Mouse (Mus musculus) limb, embryonic 15.5 days (tissue): ENCODE results near the gene Bcl9. TPM values are rescaled to one million over a fixed set of nuclear protein-coding genes. Genes with fewer than 3 reads are reported as not detected.

Experiments used
- ATAC-seq: fragments of 200-750 bp; cut with Nextera tagmentation; 2 replicates; pipeline ENCODE4 v1.8.0; 2017; ENCODE audit warnings: low read depth, moderate TSS enrichment; ENCODE audit not compliant: insufficient number of reproducible peaks, low FRiP score, low TSS enrichment
- H3K27ac ChIP-seq: fragments of 300-500 bp; sonication (generic); 2 replicates; pipeline ENCODE4 v1.5.1; 2015; ENCODE audit warnings: moderate library complexity, mild to moderate bottlenecking, inconsistent platforms
- H3K27me3 ChIP-seq: fragments of 300-500 bp; sonication (generic); 2 replicates; pipeline ENCODE4 v1.6.1; 2015; ENCODE audit warnings: inconsistent platforms
- H3K36me3 ChIP-seq: fragments of 300-500 bp; sonication (generic); 2 replicates; pipeline ENCODE4 v1.6.1; 2015; ENCODE audit warnings: inconsistent platforms
- H3K4me1 ChIP-seq: fragments of 300-500 bp; sonication (generic); 2 replicates; pipeline ENCODE4 v1.6.1; 2015; ENCODE audit warnings: inconsistent platforms
- H3K4me2 ChIP-seq: fragments of 300-500 bp; sonication (generic); 2 replicates; pipeline ENCODE4 v1.6.1; 2015; ENCODE audit warnings: mild to moderate bottlenecking, inconsistent platforms
- H3K4me3 ChIP-seq: fragments of 300-500 bp; sonication (generic); 2 replicates; pipeline ENCODE4 v1.5.1; 2015; ENCODE audit warnings: mild to moderate bottlenecking, inconsistent platforms
- H3K9ac ChIP-seq: fragments of 300-500 bp; sonication (generic); 2 replicates; pipeline ENCODE4 v1.6.1; 2015; ENCODE audit warnings: inconsistent platforms
- H3K9me3 ChIP-seq: fragments of 300-500 bp; sonication (generic); 2 replicates; pipeline ENCODE4 v1.6.1; 2016; ENCODE audit warnings: inconsistent platforms
- WGBS: fragments of 180-500 bp; shearing (Covaris S2); methylation state at CpG from one replicate; pipeline ENCODE4 v1.1.7; 2015; 5-methylcytosine and 5-hydroxymethylcytosine counted together
- polyA plus RNA-seq: library from polyadenylated mRNA; unstranded; fragments of >200 nt; fragmentation: Nextera tagmentation; extraction: Ambion mirVana; gene quantifications from 2 replicates; pipeline ENCODE4 v1.2.1, GENCODE M21; 2015

Bcl9 gene
- polyA plus RNA-seq, 1 experiment from 2014 or later = 54.1 TPM

DNA sequence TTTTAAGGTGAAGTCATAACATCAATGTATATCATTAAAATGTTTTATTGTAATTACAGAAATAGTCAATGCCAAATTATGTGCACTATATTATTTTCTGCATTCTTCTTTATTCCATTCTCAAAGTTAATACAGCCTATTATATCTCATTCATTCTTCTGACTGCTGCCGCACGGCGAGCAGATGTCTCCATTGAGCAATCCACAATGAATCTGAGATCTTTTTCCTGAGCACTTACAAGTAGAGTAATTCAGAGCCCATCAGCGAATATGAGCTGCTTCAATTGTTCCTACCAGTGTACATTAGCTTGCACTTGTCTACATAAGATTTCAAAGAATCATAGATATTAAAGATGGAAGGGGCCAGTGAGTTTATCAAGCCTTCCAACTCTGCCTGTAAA, 12.8 kb downstream of the Bcl9 start:
- Histone ChIP-seq H3K9me3 (0 out of 2 replicates have a peak, but pooled peaks cover 4% of the 10 kb centered on the region), H3K36me3 (peaks cover 9% of the 10 kb centered on the region; the same call in 1 of the 2 replicates), H3K27ac (no peak overlapping the region), H3K27me3 (no peaks in the 10 kb centered on the region), H3K4me2 (no peak overlapping the region), H3K4me3 (no peak overlapping the region), H3K9ac (no peak overlapping the region), H3K4me1 (0 out of 2 replicates have a peak, but pooled peaks cover 4% of the 10 kb centered on the region)
- 94% methylated on average over 4 of the region's 4 CpGs for WGBS
- no peak for ATAC-seq

DNA sequence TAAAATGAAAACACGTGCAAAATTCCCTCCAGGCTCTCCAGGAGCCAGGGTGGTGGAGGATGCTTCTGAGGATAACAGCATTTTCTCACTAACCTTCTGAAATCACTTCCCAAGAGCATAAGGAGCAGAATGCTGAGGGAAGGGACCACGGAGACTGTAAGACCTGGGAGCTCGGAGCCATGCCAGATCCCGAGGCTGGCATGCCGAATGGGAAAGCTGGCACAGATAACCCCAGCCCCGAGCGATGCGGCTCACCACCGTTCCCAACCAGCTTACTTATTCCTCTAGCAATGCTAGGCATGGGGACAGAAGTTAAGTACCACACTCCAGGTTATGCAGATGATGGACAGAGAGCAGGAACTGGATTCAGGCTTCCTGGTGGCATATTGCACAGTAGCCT, 13.7 kb downstream of the Bcl9 start:
- 0 out of 2 replicates have a peak, but pooled peaks cover 4% of the 10 kb centered on the region for H3K4me1 ChIP-seq
- no peak overlapping the region for H3K9ac ChIP-seq
- 87% methylated on average over 9 of the region's 9 CpGs for WGBS
- H3K4me3 ChIP-seq = no peak overlapping the region
- no peak overlapping the region for H3K4me2 ChIP-seq
- 0 out of 2 replicates have a peak, but pooled peaks cover 4% of the 10 kb centered on the region for H3K9me3 ChIP-seq
- no peaks in the 10 kb centered on the region for H3K27me3 ChIP-seq
- no peak for ATAC-seq
- no peak overlapping the region for H3K27ac ChIP-seq
- H3K36me3 ChIP-seq = peaks cover 9% of the 10 kb centered on the region; the same call in 1 of the 2 replicates

DNA sequence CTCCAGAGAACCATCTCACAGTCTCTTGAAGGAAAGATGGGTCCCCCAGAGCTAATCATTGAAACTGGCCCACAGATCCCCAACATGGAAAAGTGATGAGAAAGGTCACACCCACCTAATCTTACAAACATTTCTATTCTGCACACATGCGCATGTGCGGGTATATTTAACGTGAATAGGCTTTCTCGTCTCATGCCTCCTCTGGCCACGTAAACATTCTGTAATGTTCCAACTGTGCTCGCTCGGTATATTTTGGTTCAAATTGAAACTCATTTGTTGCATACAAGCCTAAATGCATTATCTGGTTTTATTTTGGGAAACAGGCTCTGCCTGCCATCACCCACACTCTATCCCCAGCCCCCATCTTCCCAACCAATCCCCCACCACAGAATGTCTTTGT, 16.3 kb downstream of the Bcl9 start:
- 0 out of 2 replicates have a peak, but pooled peaks cover 4% of the 10 kb centered on the region for H3K4me1 ChIP-seq
- H3K4me2 ChIP-seq = no peak overlapping the region
- H3K36me3 ChIP-seq = peaks cover 9% of the 10 kb centered on the region; the same call in 1 of the 2 replicates
- WGBS = 74% methylated on average over 7 of the region's 7 CpGs
- H3K9me3 ChIP-seq = 0 out of 2 replicates have a peak, but pooled peaks cover 4% of the 10 kb centered on the region
- H3K4me3 ChIP-seq = no peak overlapping the region
- H3K9ac ChIP-seq = no peak overlapping the region
- ATAC-seq = no peak
- H3K27me3 ChIP-seq = no peaks in the 10 kb centered on the region
- H3K27ac ChIP-seq = no peak overlapping the region

DNA sequence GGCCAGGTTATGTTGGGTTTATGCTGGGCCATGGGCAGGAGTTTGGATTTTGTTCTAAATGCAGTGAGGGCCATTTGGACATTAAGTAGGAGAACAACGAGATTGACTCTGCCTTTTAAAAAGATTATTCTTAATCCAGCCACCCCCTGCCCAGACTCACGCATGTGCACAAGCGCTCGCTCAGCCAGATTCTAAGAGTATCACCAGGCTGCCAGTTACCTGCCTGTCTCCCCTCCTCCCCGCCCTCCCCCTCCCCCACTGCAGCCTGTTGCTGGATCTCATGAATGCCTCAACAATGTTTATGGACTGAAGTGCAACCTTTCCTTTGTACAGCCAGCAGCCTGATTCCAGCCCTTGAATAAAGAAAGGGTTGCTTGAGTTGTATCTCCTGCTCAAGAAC, 22.0 kb downstream of the Bcl9 start:
- no peaks in the 10 kb centered on the region for H3K9me3 ChIP-seq
- H3K4me3 ChIP-seq = no peak overlapping the region
- no peak overlapping the region for H3K4me2 ChIP-seq
- H3K27ac ChIP-seq = no peak overlapping the region
- H3K9ac ChIP-seq = no peak overlapping the region
- no peaks in the 10 kb centered on the region for H3K36me3 ChIP-seq
- no peak for ATAC-seq
- no peaks in the 10 kb centered on the region for H3K27me3 ChIP-seq
- H3K4me1 ChIP-seq = 0 out of 2 replicates have a peak, but pooled peaks cover 4% of the 10 kb centered on the region
- 78% methylated on average over 5 of the region's 5 CpGs for WGBS

DNA sequence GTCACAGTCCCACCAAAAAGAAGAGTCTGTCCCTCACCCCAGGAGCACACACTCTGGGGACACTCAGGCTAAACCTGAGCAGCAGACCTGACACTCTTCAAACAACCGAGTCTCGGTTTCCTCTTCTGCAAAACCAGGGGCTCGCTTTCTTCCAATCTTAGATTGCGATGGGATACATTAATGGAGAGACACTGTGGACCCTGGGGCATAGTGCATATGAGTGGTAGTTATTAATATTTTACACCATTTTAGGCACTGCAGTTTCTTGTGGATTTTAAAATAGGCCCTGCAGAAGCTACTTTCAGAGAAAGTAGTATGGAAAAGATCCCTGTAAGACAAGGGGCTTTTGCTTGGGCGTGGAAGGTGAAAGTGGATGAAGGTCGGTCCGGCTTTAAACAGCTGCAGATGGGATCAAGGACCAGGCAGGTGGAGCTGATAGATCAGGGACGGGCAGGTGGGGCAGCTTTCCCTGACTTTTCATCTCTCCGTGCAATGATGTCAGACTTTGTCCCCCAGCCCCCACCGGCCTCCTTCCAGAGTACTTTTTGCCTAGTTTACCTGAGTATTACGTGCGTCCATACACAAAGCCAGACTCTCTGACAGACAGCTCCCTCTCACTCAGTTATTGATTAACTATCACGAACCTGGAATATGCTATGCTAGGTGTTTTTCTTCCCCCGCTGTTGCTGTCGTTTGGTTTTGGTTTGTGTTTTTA, 23.0 kb downstream of the Bcl9 start:
- no peaks in the 10 kb centered on the region for H3K27me3 ChIP-seq
- no peak overlapping the region for H3K27ac ChIP-seq
- H3K4me1 ChIP-seq = no peaks in the 10 kb centered on the region
- H3K4me3 ChIP-seq = no peak overlapping the region
- no peaks in the 10 kb centered on the region for H3K36me3 ChIP-seq
- no peaks in the 10 kb centered on the region for H3K9me3 ChIP-seq
- H3K4me2 ChIP-seq = no peak overlapping the region
- 88% methylated on average over 15 of the region's 15 CpGs for WGBS
- H3K9ac ChIP-seq = no peak overlapping the region
- no peak for ATAC-seq

DNA sequence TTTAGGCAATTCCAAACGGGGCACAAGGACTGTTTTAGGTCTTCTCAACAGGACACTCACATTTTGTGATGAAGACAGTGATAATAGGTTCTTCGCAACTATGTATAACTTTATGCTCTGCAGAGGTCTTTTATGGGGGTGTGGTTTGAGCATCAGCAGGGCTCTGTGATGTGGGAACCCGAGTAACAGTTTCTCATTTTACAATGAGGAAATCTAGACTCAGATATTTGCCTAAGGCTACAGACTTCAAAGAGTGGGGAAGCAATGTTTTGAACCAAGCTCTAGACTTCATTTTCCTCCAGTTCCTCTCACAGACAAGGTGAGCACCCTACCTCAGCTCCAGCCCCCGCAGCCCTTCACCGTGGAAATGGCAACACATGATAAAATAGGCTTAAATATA, 23.8 kb downstream of the Bcl9 start:
- no peak overlapping the region for H3K4me2 ChIP-seq
- WGBS = 62% methylated on average over 5 of the region's 5 CpGs
- H3K4me3 ChIP-seq = no peak overlapping the region
- ATAC-seq = no peak
- H3K9me3 ChIP-seq = no peaks in the 10 kb centered on the region
- H3K36me3 ChIP-seq = no peaks in the 10 kb centered on the region
- no peaks in the 10 kb centered on the region for H3K27me3 ChIP-seq
- H3K27ac ChIP-seq = no peak overlapping the region
- H3K4me1 ChIP-seq = no peaks in the 10 kb centered on the region
- no peak overlapping the region for H3K9ac ChIP-seq

DNA sequence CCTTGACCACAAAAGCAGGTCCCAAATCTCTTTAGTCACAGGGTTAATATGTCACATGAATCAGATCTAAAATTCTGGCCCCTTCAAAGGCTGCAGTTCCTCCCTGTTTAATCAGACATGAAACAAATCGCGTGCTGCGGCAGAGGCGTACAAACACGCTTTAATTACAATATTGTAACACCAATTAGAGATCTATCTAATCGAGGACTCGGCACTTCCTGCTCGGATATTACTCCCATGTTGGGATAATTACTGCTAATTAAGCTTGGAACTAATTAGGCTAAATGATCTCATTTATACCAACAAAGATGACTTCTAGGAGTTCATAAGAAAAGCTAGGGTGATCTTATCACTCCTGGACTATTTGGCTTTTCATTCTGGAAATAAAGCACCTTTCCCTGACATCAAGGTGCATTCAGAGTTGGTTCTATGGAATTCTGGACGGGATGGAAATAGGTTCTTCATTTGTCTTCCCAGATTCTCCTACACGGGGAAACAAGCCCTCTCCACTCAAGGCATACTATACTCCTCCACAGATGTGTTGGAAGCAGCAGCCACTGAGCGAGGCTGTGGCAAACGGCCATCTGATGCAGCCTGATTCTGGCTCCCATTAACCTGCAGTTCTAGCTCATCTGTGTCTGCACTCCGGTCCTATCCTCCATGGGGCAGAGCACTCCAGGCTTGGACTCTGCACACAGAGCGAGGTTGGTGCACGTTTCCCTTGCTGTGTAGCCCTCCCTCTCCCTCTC, 31.9 kb downstream of the Bcl9 start:
- 75% methylated on average over 15 of the region's 15 CpGs for WGBS
- no peak overlapping the region for H3K4me2 ChIP-seq

DNA sequence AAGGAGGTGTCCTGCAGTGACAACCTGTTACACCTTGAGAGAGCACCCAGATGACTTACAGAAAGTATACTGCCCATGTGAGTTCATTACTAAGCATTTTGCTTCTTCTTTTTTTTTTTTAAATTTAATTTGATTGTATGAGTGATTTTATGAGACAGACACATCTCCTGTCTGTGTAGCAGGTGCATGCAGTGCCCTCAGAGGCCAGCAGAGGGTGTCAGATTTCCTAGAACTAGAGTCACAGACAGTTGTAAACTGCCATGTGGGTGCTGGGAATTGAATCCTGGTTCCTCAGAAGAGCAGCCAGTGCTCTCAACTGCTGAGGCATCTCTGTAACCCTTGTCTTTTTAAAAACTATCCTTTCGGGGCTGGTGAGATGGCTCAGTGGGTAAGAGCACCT, 35.5 kb downstream of the Bcl9 start:
- H3K27ac ChIP-seq = no peak overlapping the region
- no peak overlapping the region for H3K4me3 ChIP-seq
- no peak for ATAC-seq
- no peaks in the 10 kb centered on the region for H3K9me3 ChIP-seq
- H3K36me3 ChIP-seq = no peaks in the 10 kb centered on the region; the same call in none of the 2 replicates
- no peak overlapping the region for H3K9ac ChIP-seq
- 100% methylated on average over 1 of the region's 1 CpGs for WGBS
- no peaks in the 10 kb centered on the region for H3K27me3 ChIP-seq
- no peak overlapping the region for H3K4me2 ChIP-seq
- H3K4me1 ChIP-seq = no peaks in the 10 kb centered on the region

More for the DNA sequence above, 31.9 kb downstream of the Bcl9 start:
- H3K27ac ChIP-seq = no peak overlapping the region
- no peak overlapping the region for H3K4me3 ChIP-seq
- no peaks in the 10 kb centered on the region for H3K9me3 ChIP-seq
- ATAC-seq = no peak
- H3K36me3 ChIP-seq = peaks cover 5% of the 10 kb centered on the region; the same call in 1 of the 2 replicates
- H3K9ac ChIP-seq = no peak overlapping the region
- H3K27me3 ChIP-seq = no peaks in the 10 kb centered on the region
- H3K4me1 ChIP-seq = no peaks in the 10 kb centered on the region

DNA sequence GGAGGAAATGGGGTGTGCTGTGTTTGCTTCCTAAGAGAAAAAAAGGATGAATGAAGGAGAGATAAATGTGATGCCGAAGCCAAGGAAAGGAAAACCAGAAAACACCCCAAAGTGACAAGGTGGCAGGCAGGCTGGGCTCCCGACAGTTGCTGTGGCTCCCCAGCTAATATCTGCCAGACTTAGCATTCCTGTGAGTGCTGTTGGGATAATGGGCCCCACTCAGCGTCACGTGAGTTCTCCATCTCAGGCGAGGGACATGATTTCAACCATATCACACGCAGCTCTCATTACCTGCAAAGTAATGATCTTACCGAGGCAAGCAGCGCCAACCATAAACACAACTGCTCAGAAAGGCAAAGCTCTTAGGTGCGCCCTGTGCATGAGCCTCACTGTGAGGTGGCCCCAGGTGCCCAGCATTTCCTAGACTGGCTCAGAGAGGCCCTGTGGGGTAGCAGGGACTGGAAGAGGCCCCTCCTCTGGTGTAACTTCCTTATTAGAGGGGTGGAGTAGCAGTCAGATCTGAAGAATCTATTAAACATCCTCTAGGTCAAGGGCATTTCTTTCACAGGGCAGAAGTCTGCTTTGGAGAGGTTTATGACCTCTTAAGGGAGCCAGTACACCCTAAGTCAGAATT, 41.9 kb downstream of the Bcl9 start:
- 24% methylated on average over 9 of the region's 9 CpGs for WGBS
- Histone ChIP-seq H3K27ac (no peak overlapping the region), H3K4me1 (peaks cover 17% of the 10 kb centered on the region), H3K9me3 (no peaks in the 10 kb centered on the region), H3K27me3 (no peaks in the 10 kb centered on the region), H3K4me3 (no peak overlapping the region), H3K4me2 (no peak overlapping the region), H3K9ac (no peak overlapping the region), H3K36me3 (no peaks in the 10 kb centered on the region; the same call in 1 of the 2 replicates)
- ATAC-seq = no peak

DNA sequence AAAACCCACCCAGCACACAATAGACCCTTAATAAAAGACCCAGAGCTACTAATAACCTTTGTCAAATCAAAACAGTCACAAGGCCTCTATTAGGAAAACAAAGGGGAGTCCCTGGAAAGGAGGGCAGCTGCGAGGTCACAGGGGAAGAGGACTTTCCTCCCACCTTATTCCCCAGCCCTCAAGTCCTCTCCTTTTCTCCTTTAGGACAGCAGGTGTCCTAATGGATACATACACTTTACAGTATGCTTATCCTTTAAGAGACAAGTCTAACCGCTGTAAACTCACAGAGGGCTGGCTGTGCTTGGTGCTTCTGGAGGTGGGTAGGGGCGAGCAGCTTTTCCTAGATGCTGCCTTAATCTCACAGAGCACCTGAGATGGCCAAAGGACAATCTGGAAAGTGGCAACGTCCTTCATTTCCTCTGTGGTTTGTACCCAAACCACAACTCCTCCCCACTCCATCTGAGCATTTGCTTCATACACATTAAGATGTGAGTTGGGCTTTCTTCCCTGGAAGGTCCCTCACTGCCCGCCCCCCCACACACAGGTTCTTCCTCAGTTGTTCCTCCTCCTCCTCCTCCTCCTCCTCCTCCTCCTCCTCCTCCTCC, 42.8 kb downstream of the Bcl9 start:
- no peak overlapping the region for H3K9ac ChIP-seq
- no peak overlapping the region for H3K4me2 ChIP-seq
- H3K27ac ChIP-seq = no peak overlapping the region
- WGBS = 44% methylated on average over 5 of the region's 5 CpGs
- H3K4me3 ChIP-seq = no peak overlapping the region
- H3K36me3 ChIP-seq = no peaks in the 10 kb centered on the region; the same call in 1 of the 2 replicates
- no peak for ATAC-seq
- peaks cover 17% of the 10 kb centered on the region for H3K4me1 ChIP-seq
- H3K9me3 ChIP-seq = no peaks in the 10 kb centered on the region
- no peaks in the 10 kb centered on the region for H3K27me3 ChIP-seq

DNA sequence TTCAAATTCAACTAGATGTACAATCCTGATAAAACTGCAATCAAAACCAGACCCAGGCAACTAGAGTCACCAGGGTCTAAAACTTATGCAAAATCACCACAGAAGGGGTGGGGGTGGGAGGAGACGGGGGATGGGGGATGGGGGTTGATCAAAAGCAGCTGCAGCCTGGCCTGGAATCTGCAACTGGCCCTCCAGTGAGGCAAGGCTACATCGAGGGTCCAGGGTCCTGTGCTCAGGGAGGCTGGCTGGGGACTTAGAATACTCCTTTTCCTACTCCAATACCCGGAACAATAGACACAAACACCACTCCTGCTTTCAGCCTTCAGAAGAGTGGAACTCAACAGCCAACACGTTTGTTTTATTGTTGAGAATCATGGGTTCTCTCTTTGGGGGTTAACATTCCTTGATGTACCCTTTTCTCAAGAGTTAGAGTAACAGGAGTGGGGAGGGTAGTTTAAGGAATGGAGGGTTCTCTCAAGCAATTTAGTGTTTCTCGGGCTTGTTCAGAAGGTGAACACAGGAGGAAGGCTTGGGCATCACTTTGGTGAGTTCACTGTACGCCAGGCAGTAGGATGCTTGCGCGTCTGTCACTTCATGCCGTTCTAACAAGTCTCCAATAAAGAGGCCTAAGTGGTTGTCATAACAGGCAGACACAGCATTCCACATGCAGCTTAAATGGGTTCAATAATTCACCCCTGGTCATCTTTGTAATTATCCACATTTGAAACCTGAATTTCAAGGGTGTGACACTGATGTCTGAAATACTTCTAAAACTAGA, 43.7 kb downstream of the Bcl9 start:
- Histone ChIP-seq H3K27ac (peak overlapping the region; percentile 43), H3K9ac (no peak overlapping the region), H3K4me3 (no peak overlapping the region), H3K4me1 (peaks cover 17% of the 10 kb centered on the region), H3K9me3 (no peaks in the 10 kb centered on the region), H3K27me3 (no peaks in the 10 kb centered on the region), H3K4me2 (no peak overlapping the region), H3K36me3 (no peaks in the 10 kb centered on the region; the same call in 1 of the 2 replicates)
- WGBS = 26% methylated on average over 9 of the region's 9 CpGs
- ATAC-seq = no peak
